ENCODE assay signal across 7 mouse cellular contexts in genomic region chr9:65434140-65434539, GRCm38 (mm10). TPM values are rescaled to one million over a fixed set of nuclear protein-coding genes. Genes with fewer than 3 reads are reported as not detected.
DNase-seq lines count a peak whose midpoint lies in the region; ATAC-seq and TF ChIP-seq lines count a peak whose summit lies in the region.

No protein-coding gene starts in this region.

- H3K4me2 ChIP-seq in limb, embryonic 11.5 days (ENCODE audit: low read depth, severe bottlenecking), result no peak overlapping the region

- H3K9ac ChIP-seq in ES-E14 (ENCODE audit: insufficient read depth, low read depth, low read length, poor library complexity, severe bottlenecking), result no peak overlapping the region
- H3K9ac ChIP-seq in limb, embryonic 11.5 days (ENCODE audit: low read length), result no peak overlapping the region

- no peaks in the 10 kb centered on the region for H3K27me3 ChIP-seq in limb, embryonic 11.5 days (ENCODE audit: control insufficient read depth, insufficient read depth, low read length)

- in situ Hi-C loops in ES-E14 (cut with MboI; ENCODE audit: low sequenced_read_pairs in 2 of 2, unreplicated experiment in 2 of 2), result no loop called here

- intact Hi-C loops in left cerebral cortex, adult 2 months (cut with DNase I), result no loop called here

- no peak overlapping the region for H3K4me3 ChIP-seq in left cerebral cortex, adult 2 months
- H3K4me3 ChIP-seq in ES-E14 (ENCODE audit: insufficient read depth in 1 of 2, low read depth in 1 of 2, low read length in 2 of 2, poor library complexity in 1 of 2, severe bottlenecking in 1 of 2), result no peak overlapping the region
- H3K4me3 ChIP-seq in limb, embryonic 11.5 days (ENCODE audit: low read depth, low read length), result no peak overlapping the region

- no peak for ATAC-seq in limb, embryonic 11.5 days (ENCODE audit: insufficient number of reproducible peaks, low FRiP score, low TSS enrichment, low read depth)

- H3K9me3 ChIP-seq in ES-E14 (ENCODE audit: control insufficient read depth, insufficient read depth, low read depth, low read length), result no peaks in the 10 kb centered on the region
- no peaks in the 10 kb centered on the region for H3K9me3 ChIP-seq in limb, embryonic 11.5 days (ENCODE audit: control insufficient read depth, low read length)

- peaks cover 0 to 4% of the 10 kb centered on the region in 2 experiments; a peak in 2 of 4 replicates for H3K4me1 ChIP-seq in ES-E14 (ENCODE audit: control insufficient read depth in 2 of 2, insufficient read depth in 2 of 2, low read length in 2 of 2, poor library complexity in 1 of 2)
- H3K4me1 ChIP-seq in limb, embryonic 11.5 days (ENCODE audit: control insufficient read depth, insufficient read depth, low read length), result 0 out of 2 replicates have a peak, but pooled peaks cover 2% of the 10 kb centered on the region

- WGBS in limb, embryonic 11.5 days, result 61% methylated on average over 5 of the region's 5 CpGs

- peak in 1 of 2 experiments; percentile 32 for DNase-seq in left cerebral cortex, adult 2 months (ENCODE audit: extremely low spot score in 1 of 2, low spot score in 2 of 2)
- no peak for DNase-seq in left cerebral cortex, adult 8-10 months (ENCODE audit: low spot score in 2 of 2)
- peak; percentile 78 for DNase-seq in ES-E14 (ENCODE audit: low read depth, low spot score)
- peak; percentile 50 to 76 for DNase-seq in adrenal gland, adult (ENCODE audit: inconsistent age in 2 of 2, low spot score in 1 of 2)
- peak; percentile 73 for DNase-seq in embryo, embryonic 10 days (ENCODE audit: low spot score)
- peak; percentile 66 for DNase-seq in limb, embryonic 11.5 days (ENCODE audit: low spot score)
- DNase-seq in right cerebral cortex, postnatal 4 days, result peak; percentile 56

- H3K36me3 ChIP-seq in ES-E14 (ENCODE audit: control insufficient read depth, insufficient read depth, low read length, poor library complexity, severe bottlenecking), result no peaks in the 10 kb centered on the region
- 0 out of 2 replicates have a peak, but pooled peaks cover 4% of the 10 kb centered on the region for H3K36me3 ChIP-seq in limb, embryonic 11.5 days (ENCODE audit: control insufficient read depth, insufficient read depth, low read length)

- peak; percentile 53 for TF ChIP-seq CTCF in left cerebral cortex, adult 2 months (IDR thresholded peaks at IDR 0.05)

- no peak overlapping the region for H3K27ac ChIP-seq in left cerebral cortex, adult 2 months
- no peak overlapping the region for H3K27ac ChIP-seq in ES-E14 (ENCODE audit: insufficient read depth, low read depth, low read length, poor library complexity, severe bottlenecking)
- no peak overlapping the region for H3K27ac ChIP-seq in limb, embryonic 11.5 days (replicated peaks; ENCODE audit: low read depth, low read length)

TF ChIP-seq in ES-E14, 5 proteins besides CTCF, POLR2A, EP300 and RAD21:
- 0 out of 2 replicates have a peak, but pooled peaks have one; percentile 20 for TF ChIP-seq ZC3H11A (IDR thresholded peaks at IDR 0.05; ENCODE audit: borderline replicate concordance, low read depth, low read length)
- TF ChIP-seq HCFC1 (IDR thresholded peaks at IDR 0.05; ENCODE audit: borderline replicate concordance, insufficient read depth, low read length), result no peak
- TF ChIP-seq MAFK (IDR thresholded peaks at IDR 0.05; ENCODE audit: insufficient read depth, low read depth, low read length), result no peak
- no peak for TF ChIP-seq ZNF384 (IDR thresholded peaks at IDR 0.05; ENCODE audit: low read depth, low read length)
- no peak for TF ChIP-seq CHD2 (IDR thresholded peaks at IDR 0.05; ENCODE audit: low read depth, low read length)

RNA-seq across cellular contexts. Expression of gene Mtfmt, which starts 1.4 kb away (rescaled TPM):
- 10 to 100 TPM; 16.1 to 18.0 TPM for total RNA-seq in left cerebral cortex, adult 2 months (2021)
- 10 to 100 TPM; 16.4 to 20.5 (median 16.9) TPM for total RNA-seq in left cerebral cortex, adult 8-10 months (2022)
- total RNA-seq in ES-E14 (2012; rRNA removed), result 9.1 and 9.6 TPM in 2 replicates
- polyA plus RNA-seq in limb, embryonic 11.5 days (2014; fragmentation: Nextera tagmentation; extraction: Ambion mirVana), result 20.1 and 21.1 TPM in 2 replicates

RNA-seq across cellular contexts. Expression of gene Slc51b, which starts 11.4 kb away (rescaled TPM):
- total RNA-seq in left cerebral cortex, adult 2 months (2021), result not detected
- not detected for total RNA-seq in left cerebral cortex, adult 8-10 months (2022)
- total RNA-seq in ES-E14 (2012; rRNA removed), result not detected in 2 replicates
- not detected in 2 replicates for polyA plus RNA-seq in limb, embryonic 11.5 days (2014; fragmentation: Nextera tagmentation; extraction: Ambion mirVana)

RNA-seq across cellular contexts. Expression of gene Spg21, which starts 26.6 kb away (rescaled TPM):
- 10 to 100 TPM; 25.9 to 30.9 TPM for total RNA-seq in left cerebral cortex, adult 2 months (2021)
- total RNA-seq in left cerebral cortex, adult 8-10 months (2022), result 10 to 100 TPM; 33.6 to 43.7 (median 41.2) TPM
- 28.5 and 31.7 TPM in 2 replicates for total RNA-seq in ES-E14 (2012; rRNA removed)
- polyA plus RNA-seq in limb, embryonic 11.5 days (2014; fragmentation: Nextera tagmentation; extraction: Ambion mirVana), result 114 and 121 TPM in 2 replicates

RNA-seq across cellular contexts. Expression of gene Rasl12, which starts 35.8 kb away (rescaled TPM):
- total RNA-seq in left cerebral cortex, adult 2 months (2021), result 1 to 10 TPM; 2.3 to 3.2 TPM
- total RNA-seq in left cerebral cortex, adult 8-10 months (2022), result 1 to 10 TPM; 2.1 to 3.4 (median 3.2) TPM
- 0.18 and 0.21 TPM in 2 replicates for total RNA-seq in ES-E14 (2012; rRNA removed)
- polyA plus RNA-seq in limb, embryonic 11.5 days (2014; fragmentation: Nextera tagmentation; extraction: Ambion mirVana), result 7.5 and 9.7 TPM in 2 replicates

RNA-seq across cellular contexts. Expression of gene Kbtbd13, which starts 42.7 kb away (rescaled TPM):
- total RNA-seq in left cerebral cortex, adult 2 months (2021), result under 1 TPM; 0.14 to 0.25 TPM
- under 1 TPM in 3 of 4 experiments, not detected in 1; 0.11 to 0.32 (median 0.12) TPM for total RNA-seq in left cerebral cortex, adult 8-10 months (2022)
- total RNA-seq in ES-E14 (2012; rRNA removed), result 0.71 and 1.1 TPM in 2 replicates
- polyA plus RNA-seq in limb, embryonic 11.5 days (2014; fragmentation: Nextera tagmentation; extraction: Ambion mirVana), result 0.64 and 1.0 TPM in 2 replicates

Comparison
In these comparisons a context has a peak if more than half of its experiments do, and no peak if none do; other contexts are left out.
1. DNase-seq: peak in ES-E14 (single experiment), adrenal gland, adult (2 of 2), embryo, embryonic 10 days (single experiment), limb, embryonic 11.5 days (single experiment) and right cerebral cortex, postnatal 4 days (single experiment); none in left cerebral cortex, adult 8-10 months (0 of 2).